Mouse (Mus musculus) intestine, postnatal 0 days (tissue): Measurements from ENCODE around the gene Retsat. TPM values are rescaled to one million over a fixed set of nuclear protein-coding genes. Genes with fewer than 3 reads are reported as not detected.

Experiments used
- ATAC-seq: fragments of 200-750 bp; cut with Nextera tagmentation; 2 replicates; pipeline ENCODE4 v1.8.0; 2017; ENCODE audit warnings: mild to moderate bottlenecking, moderate TSS enrichment, moderate library complexity
- H3K27ac ChIP-seq: fragments of 300-500 bp; sonication (generic); 2 replicates; pipeline ENCODE4 v1.5.1; 2014; ENCODE audit warnings: mild to moderate bottlenecking, low read depth, low read length, moderate library complexity
- H3K27me3 ChIP-seq: fragments of 300-500 bp; sonication (generic); replicated peaks from 2 replicates; pipeline ENCODE4 v1.6.1; 2014; ENCODE audit warnings: low read length, mixed read lengths; ENCODE audit not compliant: control insufficient read depth, insufficient read depth
- H3K36me3 ChIP-seq: fragments of 300-500 bp; sonication (generic); 2 replicates; pipeline ENCODE4 v1.6.1; 2014; ENCODE audit warnings: mild to moderate bottlenecking, moderate library complexity; ENCODE audit not compliant: control insufficient read depth, insufficient read depth
- H3K4me1 ChIP-seq: fragments of 300-500 bp; sonication (generic); replicated peaks from 2 replicates; pipeline ENCODE4 v1.6.1; 2014; ENCODE audit warnings: antibody characterized with exemption, low read length, mixed read lengths; ENCODE audit not compliant: control insufficient read depth, insufficient read depth
- H3K4me2 ChIP-seq: fragments of 300-500 bp; sonication (generic); replicated peaks from 2 replicates; pipeline ENCODE4 v1.6.1; 2014; ENCODE audit warnings: low read depth, mild to moderate bottlenecking, moderate library complexity
- H3K4me3 ChIP-seq: fragments of 300-500 bp; sonication (generic); 2 replicates; pipeline ENCODE4 v1.5.1; 2014; ENCODE audit warnings: low read depth, low read length
- H3K9ac ChIP-seq: fragments of 300-500 bp; sonication (generic); 2 replicates; pipeline ENCODE4 v1.6.1; 2014; ENCODE audit warnings: mild to moderate bottlenecking, low read depth, low read length
- H3K9me3 ChIP-seq: fragments of 300-500 bp; sonication (generic); 2 replicates; pipeline ENCODE4 v1.6.1; 2016; ENCODE audit warnings: mixed run types; ENCODE audit not compliant: control insufficient read depth
- CTCF ChIP-seq: sonication (generic); IDR thresholded peaks from 2 replicates; pipeline ENCODE4 v1.5.1; 2016; ENCODE audit warnings: low read depth, mild to moderate bottlenecking, control low read depth, antibody characterized with exemption, moderate library complexity
- WGBS: fragments of 180-500 bp; shearing (Covaris S2); extraction: QIAGEN DNeasy Blood & Tissue Kit; methylation state at CpG from one replicate; pipeline ENCODE4 v1.1.7; 2014; 5-methylcytosine and 5-hydroxymethylcytosine counted together
- polyA plus RNA-seq: library from polyadenylated mRNA; unstranded; fragments of >200 nt; fragmentation: Nextera tagmentation; extraction: Ambion mirVana; gene quantifications from 2 replicates; pipeline ENCODE4 v1.2.1, GENCODE M21; 2015

Retsat gene
- polyA plus RNA-seq, 1 experiment from 2014 or later = 24.6 TPM

- peak; percentile 89 for ATAC-seq
Measured at GRCm38 (mm10) chr6:72584154-72584553, 14.1 kb upstream of the Retsat start.

GRCm38 (mm10) chr6:72586701-72587100, 11.6 kb upstream of the Retsat start:
- no peak for ATAC-seq
- Histone ChIP-seq H3K36me3 (peaks cover 5% of the 10 kb centered on the region; the same call in 1 of the 2 replicates), H3K4me1 (no peaks in the 10 kb centered on the region), H3K27ac (no peak overlapping the region), H3K27me3 (no peaks in the 10 kb centered on the region), H3K9me3 (no peaks in the 10 kb centered on the region), H3K9ac (no peak overlapping the region), H3K4me2 (no peak overlapping the region), H3K4me3 (no peak overlapping the region)
- no peak for TF ChIP-seq CTCF
- WGBS = 64% methylated on average over 3 of the region's 3 CpGs

More at GRCm38 (mm10) chr6:72584154-72584553, 14.1 kb upstream of the Retsat start:
- no peaks in the 10 kb centered on the region for H3K27me3 ChIP-seq
- peaks cover 16% of the 10 kb centered on the region; the same call in 1 of the 2 replicates for H3K36me3 ChIP-seq
- no peak overlapping the region for H3K4me3 ChIP-seq
- H3K4me1 ChIP-seq = no peaks in the 10 kb centered on the region
- peak overlapping the region; percentile 52; the same call in 1 of the 2 replicates for H3K27ac ChIP-seq
- H3K9me3 ChIP-seq = no peaks in the 10 kb centered on the region
- no peak overlapping the region for H3K4me2 ChIP-seq
- H3K9ac ChIP-seq = no peak overlapping the region
- 48% methylated on average over 11 of the region's 11 CpGs for WGBS
- no peak for TF ChIP-seq CTCF

GRCm38 (mm10) chr6:72588307-72588706, 10.0 kb upstream of the Retsat start:
- Histone ChIP-seq H3K9ac (no peak overlapping the region), H3K27ac (no peak overlapping the region), H3K36me3 (peaks cover 5% of the 10 kb centered on the region; the same call in 1 of the 2 replicates), H3K4me3 (no peak overlapping the region), H3K27me3 (no peaks in the 10 kb centered on the region), H3K4me2 (no peak overlapping the region), H3K9me3 (no peaks in the 10 kb centered on the region), H3K4me1 (no peaks in the 10 kb centered on the region)
- TF ChIP-seq CTCF = no peak
- no peak for ATAC-seq

GRCm38 (mm10) chr6:72590111-72590510, 8.2 kb upstream of the Retsat start:
- ATAC-seq = peak; percentile 73
- TF ChIP-seq CTCF = no peak

GRCm38 (mm10) chr6:72593011-72593803, 5.1 kb upstream of the Retsat start:
- WGBS = 80% methylated on average over 6 of the region's 6 CpGs
- no peaks in the 10 kb centered on the region for H3K27me3 ChIP-seq
- H3K27ac ChIP-seq = no peak overlapping the region

More at GRCm38 (mm10) chr6:72590111-72590510, 8.2 kb upstream of the Retsat start:
- no peak overlapping the region for H3K4me2 ChIP-seq
- no peak overlapping the region for H3K9ac ChIP-seq
- peak overlapping the region; percentile 50; the same call in 1 of the 2 replicates for H3K27ac ChIP-seq
- no peaks in the 10 kb centered on the region for H3K4me1 ChIP-seq
- no peak overlapping the region for H3K4me3 ChIP-seq
- peaks cover 9% of the 10 kb centered on the region; the same call in 1 of the 2 replicates for H3K36me3 ChIP-seq
- H3K9me3 ChIP-seq = no peaks in the 10 kb centered on the region
- no peaks in the 10 kb centered on the region for H3K27me3 ChIP-seq

GRCm38 (mm10) chr6:72593914-72594313, 4.4 kb upstream of the Retsat start:
- peaks cover 3% of the 10 kb centered on the region; the same call in 1 of the 2 replicates for H3K4me1 ChIP-seq
- no peak overlapping the region for H3K9ac ChIP-seq
- H3K36me3 ChIP-seq = peaks cover 4% of the 10 kb centered on the region; the same call in 1 of the 2 replicates
- H3K9me3 ChIP-seq = no peaks in the 10 kb centered on the region
- 67% methylated on average over 5 of the region's 5 CpGs for WGBS
- no peak for TF ChIP-seq CTCF
- no peak for ATAC-seq
- no peak overlapping the region for H3K4me2 ChIP-seq
- H3K4me3 ChIP-seq = no peak overlapping the region
- H3K27me3 ChIP-seq = no peaks in the 10 kb centered on the region
- no peak overlapping the region for H3K27ac ChIP-seq

More at GRCm38 (mm10) chr6:72593011-72593803, 5.1 kb upstream of the Retsat start:
- Histone ChIP-seq H3K9me3 (no peaks in the 10 kb centered on the region), H3K36me3 (peaks cover 4% of the 10 kb centered on the region; the same call in 1 of the 2 replicates), H3K9ac (no peak overlapping the region), H3K4me1 (peaks cover 3% of the 10 kb centered on the region; the same call in 1 of the 2 replicates), H3K4me2 (no peak overlapping the region), H3K4me3 (no peak overlapping the region)
- no peak for ATAC-seq
- no peak for TF ChIP-seq CTCF
